Mouse (Mus musculus): Measurements from ENCODE around the gene Slc36a3. TPM values are rescaled to one million over a fixed set of nuclear protein-coding genes. Genes with fewer than 3 reads are reported as not detected.

Gene Slc36a3
- polyA plus RNA-seq, 1 experiment from 2014 or later = not detected

DNA sequence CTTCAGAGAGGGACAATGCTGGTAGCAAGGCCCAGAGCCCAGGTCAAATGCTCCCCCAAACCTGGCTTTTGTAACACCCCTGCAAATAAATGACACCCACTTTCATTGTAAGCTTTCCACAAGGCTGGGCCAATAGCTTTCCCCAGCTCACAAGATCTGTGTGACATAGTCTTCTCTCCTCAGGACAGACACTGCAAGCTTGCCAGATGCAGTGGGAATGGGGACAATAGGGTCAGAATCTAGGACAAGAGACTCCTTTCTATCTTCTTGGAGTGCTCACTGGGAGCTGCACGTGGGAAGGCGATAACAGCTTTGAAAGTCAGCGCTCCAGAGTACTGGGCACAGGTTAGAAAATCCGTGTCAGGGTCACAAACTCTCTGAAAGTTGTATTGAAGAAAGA lies 72.3 kb downstream of the Slc36a3 start:
- 79% methylated on average over 4 of the region's 4 CpGs for whole genome bisulfite sequencing (ENCODE audit: insufficient replicate concordance)
- no peak overlapping the region for H3K27ac ChIP-seq (ENCODE audit: low read length)

DNA sequence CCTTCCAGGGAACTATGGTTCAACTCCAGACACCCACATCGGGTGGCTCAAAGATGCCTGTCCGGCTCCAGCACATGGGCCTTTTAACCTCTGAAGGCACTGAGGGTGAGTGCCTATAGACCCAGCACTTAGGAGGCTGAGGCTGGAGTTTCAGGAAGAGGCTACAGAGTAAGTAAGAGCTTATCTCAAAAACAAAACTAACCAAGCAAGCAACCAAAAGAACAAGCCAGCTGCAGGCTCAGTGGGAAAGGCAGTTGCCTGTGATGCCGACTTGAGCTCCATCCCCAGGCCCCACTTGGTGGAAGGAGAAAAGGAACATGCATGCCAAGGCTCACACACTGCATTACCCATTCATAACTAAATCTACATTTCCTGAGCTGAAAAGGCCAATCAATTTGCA lies 73.0 kb downstream of the Slc36a3 start:
- no peak overlapping the region for H3K27ac ChIP-seq (ENCODE audit: low read length)
- peak overlapping the region; percentile 75 for H3K4me2 ChIP-seq (ENCODE audit: low read depth, low read length)
- no peaks in the 10 kb centered on the region for H3K36me3 ChIP-seq (ENCODE audit: control insufficient read depth, insufficient read depth)
- peaks cover 5% of the 10 kb centered on the region for H3K4me1 ChIP-seq (ENCODE audit: control insufficient read depth, low read depth, low read length)
- no peak overlapping the region for H3K4me3 ChIP-seq (ENCODE audit: low read depth, low read length)
- 35% methylated on average over 3 of the region's 3 CpGs for WGBS (ENCODE audit: insufficient replicate concordance)
- no peak overlapping the region for H3K9ac ChIP-seq (ENCODE audit: low read depth, low read length)
- no peaks in the 10 kb centered on the region for H3K9me3 ChIP-seq (replicated peaks; ENCODE audit: control insufficient read depth, low read length)
- no peaks in the 10 kb centered on the region for H3K27me3 ChIP-seq (ENCODE audit: control insufficient read depth, insufficient read depth, low read depth, low read length)
- no peak for ATAC-seq (ENCODE audit: low read depth)

More for the DNA sequence above, 72.3 kb downstream of the Slc36a3 start:
- Histone ChIP-seq H3K9ac (ENCODE audit: low read depth, low read length) (no peak overlapping the region), H3K27me3 (ENCODE audit: control insufficient read depth, insufficient read depth, low read depth, low read length) (no peaks in the 10 kb centered on the region), H3K4me3 (ENCODE audit: low read depth, low read length) (no peak overlapping the region), H3K36me3 (ENCODE audit: control insufficient read depth, insufficient read depth) (no peaks in the 10 kb centered on the region), H3K4me1 (ENCODE audit: control insufficient read depth, low read depth, low read length) (peaks cover 5% of the 10 kb centered on the region), H3K4me2 (ENCODE audit: low read depth, low read length) (no peak overlapping the region), H3K9me3 (replicated peaks; ENCODE audit: control insufficient read depth, low read length) (no peaks in the 10 kb centered on the region)
- ATAC-seq (ENCODE audit: low read depth) = no peak

DNA sequence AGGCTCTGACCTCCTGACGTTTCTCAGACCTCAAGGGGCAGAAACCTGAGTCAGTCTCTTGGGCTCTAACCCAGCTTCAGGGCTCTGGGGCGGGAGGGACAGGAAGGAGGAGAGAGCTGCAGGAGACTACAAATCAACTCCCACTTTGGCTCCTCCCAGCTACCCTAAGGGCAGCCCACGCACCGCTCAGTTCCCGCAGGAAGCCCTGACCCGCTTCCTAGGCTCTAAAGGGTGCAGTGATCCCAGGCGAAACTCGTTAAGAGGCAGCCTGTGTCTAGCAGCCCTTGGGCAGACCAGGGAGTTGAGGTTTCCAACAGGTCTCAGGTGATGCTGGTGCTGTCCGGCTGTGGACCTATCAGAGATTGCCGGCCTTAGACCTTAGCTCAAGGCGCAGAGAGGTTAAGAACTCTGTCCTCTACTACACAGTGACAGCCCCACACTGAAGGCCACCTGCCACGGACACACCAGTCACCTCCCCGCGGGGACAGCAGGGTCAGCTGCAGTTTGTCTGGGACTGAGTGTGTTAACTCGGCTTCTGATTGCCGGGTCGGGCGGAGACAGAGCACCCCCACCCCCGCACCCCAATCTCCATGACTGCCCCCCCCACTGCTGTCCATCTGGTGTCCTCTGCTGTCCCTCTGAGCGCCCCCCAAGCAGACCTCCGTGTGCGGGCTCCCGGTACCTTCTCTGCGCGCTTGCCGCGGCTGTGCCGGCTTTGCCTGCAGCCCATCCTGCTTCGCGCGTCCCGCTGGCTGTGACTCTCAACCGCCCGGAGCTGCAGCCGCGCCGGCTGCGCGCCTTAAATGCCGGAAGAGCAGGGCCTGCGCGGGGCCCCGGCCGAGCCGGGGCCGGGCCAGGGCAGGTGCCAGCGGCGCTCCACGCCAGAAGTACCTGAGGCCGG lies 73.9 kb downstream of the Slc36a3 start, which contains the start of gene Ccdc69:
Ccdc69 (minus strand) TSS at position 801 of the 901 bp plus-strand sequence.
- Histone ChIP-seq H3K36me3 (ENCODE audit: control insufficient read depth, insufficient read depth) (no peaks in the 10 kb centered on the region), H3K4me1 (ENCODE audit: control insufficient read depth, low read depth, low read length) (peaks cover 5% of the 10 kb centered on the region), H3K4me3 (ENCODE audit: low read depth, low read length) (peak within 1 kb of the TSS; percentile 58), H3K9ac (ENCODE audit: low read depth, low read length) (peak within 1 kb of the TSS; percentile 51), H3K27ac (ENCODE audit: low read length) (peak within 1 kb of the TSS; percentile 42; the same call in 1 of the 2 replicates), H3K27me3 (ENCODE audit: control insufficient read depth, insufficient read depth, low read depth, low read length) (no peaks in the 10 kb centered on the region), H3K9me3 (replicated peaks; ENCODE audit: control insufficient read depth, low read length) (no peaks in the 10 kb centered on the region), H3K4me2 (ENCODE audit: low read depth, low read length) (peak within 1 kb of the TSS; percentile 75)
- under 1% methylated on average over 50 of the region's 50 CpGs for WGBS (ENCODE audit: insufficient replicate concordance)
- peak; percentile 61 for ATAC-seq (ENCODE audit: low read depth)

DNA sequence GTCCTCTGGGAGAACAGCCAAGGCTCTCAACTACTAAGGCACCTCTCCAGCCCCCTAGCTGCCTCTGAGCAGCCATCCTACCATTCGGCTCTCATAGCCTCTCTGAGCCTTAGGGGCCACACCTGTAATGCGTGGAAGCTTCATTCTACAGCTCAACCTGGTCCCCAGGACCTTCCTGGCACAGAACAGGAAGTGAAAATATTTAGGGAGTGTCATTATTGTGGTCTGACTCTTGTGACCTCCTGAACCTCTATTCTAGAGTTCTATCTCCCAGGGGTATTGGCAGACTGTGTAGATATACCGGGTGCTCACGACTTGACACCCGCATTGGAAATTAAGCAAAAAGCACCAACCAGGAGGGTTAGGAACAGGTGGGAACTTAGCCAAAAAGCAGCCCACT lies 75.3 kb downstream of the Slc36a3 start:
- Histone ChIP-seq H3K9me3 (replicated peaks; ENCODE audit: control insufficient read depth, low read length) (no peaks in the 10 kb centered on the region), H3K27me3 (ENCODE audit: control insufficient read depth, insufficient read depth, low read depth, low read length) (no peaks in the 10 kb centered on the region), H3K4me1 (ENCODE audit: control insufficient read depth, low read depth, low read length) (peaks cover 5% of the 10 kb centered on the region), H3K9ac (ENCODE audit: low read depth, low read length) (no peak overlapping the region), H3K4me2 (ENCODE audit: low read depth, low read length) (no peak overlapping the region), H3K27ac (ENCODE audit: low read length) (no peak overlapping the region), H3K36me3 (ENCODE audit: control insufficient read depth, insufficient read depth) (no peaks in the 10 kb centered on the region), H3K4me3 (ENCODE audit: low read depth, low read length) (no peak overlapping the region)
- no peak for ATAC-seq (ENCODE audit: low read depth)
- 55% methylated on average over 5 of the region's 5 CpGs for WGBS (ENCODE audit: insufficient replicate concordance)

DNA sequence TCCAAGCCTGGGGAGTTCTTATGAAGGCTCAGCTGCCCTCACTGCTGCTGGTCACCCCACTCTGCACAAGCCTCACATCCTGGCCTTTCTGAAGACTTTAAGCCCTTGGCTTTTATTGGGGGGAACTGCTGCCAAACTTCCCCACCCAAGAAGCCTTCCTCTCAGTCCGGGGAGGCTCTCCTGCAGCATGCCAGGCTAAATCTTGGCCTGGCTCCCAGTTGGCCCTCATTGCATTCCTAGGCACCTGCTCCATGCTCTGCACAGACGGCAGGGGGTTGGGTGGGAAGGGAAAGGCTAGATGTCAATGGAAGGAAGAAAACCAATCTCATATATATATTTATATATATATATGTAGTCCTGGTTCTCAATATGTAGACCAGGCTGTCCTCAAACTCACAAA lies 75.9 kb downstream of the Slc36a3 start:
- WGBS (ENCODE audit: insufficient replicate concordance) = 53% methylated on average over 2 of the region's 2 CpGs
- H3K9ac ChIP-seq (ENCODE audit: low read depth, low read length) = no peak overlapping the region
- ATAC-seq (ENCODE audit: low read depth) = no peak
- no peak overlapping the region for H3K4me3 ChIP-seq (ENCODE audit: low read depth, low read length)
- no peak overlapping the region for H3K4me2 ChIP-seq (ENCODE audit: low read depth, low read length)
- H3K27ac ChIP-seq (ENCODE audit: low read length) = no peak overlapping the region
- no peaks in the 10 kb centered on the region for H3K9me3 ChIP-seq (replicated peaks; ENCODE audit: control insufficient read depth, low read length)
- H3K36me3 ChIP-seq (ENCODE audit: control insufficient read depth, insufficient read depth) = no peaks in the 10 kb centered on the region
- H3K27me3 ChIP-seq (ENCODE audit: control insufficient read depth, insufficient read depth, low read depth, low read length) = no peaks in the 10 kb centered on the region
- H3K4me1 ChIP-seq (ENCODE audit: control insufficient read depth, low read depth, low read length) = peaks cover 5% of the 10 kb centered on the region

Other genes with a start within 250 kb of the Slc36a3 start
- 39.1 and 45.2 TPM in 2 replicates for gene Gpx3, start 249.3 kb downstream of the Slc36a3 start, polyA plus RNA-seq (2015; fragmentation: Nextera tagmentation; extraction: Ambion mirVana)
- 5.2 and 6.5 TPM in 2 replicates for gene Tnip1, start 188.8 kb downstream of the Slc36a3 start, polyA plus RNA-seq (2015; fragmentation: Nextera tagmentation; extraction: Ambion mirVana)
- gene Anxa6, start 118.3 kb downstream of the Slc36a3 start, polyA plus RNA-seq (2015; fragmentation: Nextera tagmentation; extraction: Ambion mirVana) = 56.9 and 66.1 TPM in 2 replicates
- 1.3 TPM in 2 replicates for gene Ccdc69, start 73.6 kb downstream of the Slc36a3 start, polyA plus RNA-seq (2015; fragmentation: Nextera tagmentation; extraction: Ambion mirVana)
- gene Gm2a, start 53.6 kb downstream of the Slc36a3 start, polyA plus RNA-seq (2015; fragmentation: Nextera tagmentation; extraction: Ambion mirVana) = 27.4 and 32.6 TPM in 2 replicates
- 39.3 and 51.1 TPM in 2 replicates for gene Slc36a2, start 33.4 kb upstream of the Slc36a3 start, polyA plus RNA-seq (2015; fragmentation: Nextera tagmentation; extraction: Ambion mirVana)
- 2.3 and 2.5 TPM in 2 replicates for gene Slc36a1, start 52.6 kb upstream of the Slc36a3 start, polyA plus RNA-seq (2015; fragmentation: Nextera tagmentation; extraction: Ambion mirVana)
- not detected in 2 replicates for gene Fat2, start 184.9 kb upstream of the Slc36a3 start, polyA plus RNA-seq (2015; fragmentation: Nextera tagmentation; extraction: Ambion mirVana)